Mouse (Mus musculus) liver, embryonic 15.5 days (tissue): ENCODE results near the gene Cyp11a1. TPM values are rescaled to one million over a fixed set of nuclear protein-coding genes. Genes with fewer than 3 reads are reported as not detected.

Experiments
- ATAC-seq: fragments of 200-750 bp; cut with Nextera tagmentation; 2 replicates; pipeline ENCODE4 v1.8.0; 2017; ENCODE audit warnings: moderate number of reproducible peaks, mild to moderate bottlenecking, moderate library complexity; ENCODE audit not compliant: insufficient read depth
- H3K27ac ChIP-seq: fragments of 300-500 bp; sonication (generic); replicated peaks from 2 replicates; pipeline ENCODE4 v1.5.1; 2015; ENCODE audit warnings: mild to moderate bottlenecking, inconsistent platforms
- H3K27me3 ChIP-seq: fragments of 300-500 bp; sonication (generic); 2 replicates; pipeline ENCODE4 v1.6.1; 2015; ENCODE audit warnings: mild to moderate bottlenecking, inconsistent platforms
- H3K36me3 ChIP-seq: fragments of 300-500 bp; sonication (generic); replicated peaks from 2 replicates; pipeline ENCODE4 v1.6.1; 2015; ENCODE audit warnings: moderate library complexity, mild to moderate bottlenecking, inconsistent platforms
- H3K4me1 ChIP-seq: fragments of 300-500 bp; sonication (generic); replicated peaks from 2 replicates; pipeline ENCODE4 v1.6.1; 2015; ENCODE audit warnings: inconsistent platforms
- H3K4me2 ChIP-seq: fragments of 300-500 bp; sonication (generic); 2 replicates; pipeline ENCODE4 v1.6.1; 2015; ENCODE audit warnings: moderate library complexity, mild to moderate bottlenecking, inconsistent platforms
- H3K4me3 ChIP-seq: fragments of 300-500 bp; sonication (generic); replicated peaks from 2 replicates; pipeline ENCODE4 v1.5.1; 2015; ENCODE audit warnings: mild to moderate bottlenecking, inconsistent platforms
- H3K9ac ChIP-seq: fragments of 300-500 bp; sonication (generic); 2 replicates; pipeline ENCODE4 v1.6.1; 2015; ENCODE audit warnings: moderate library complexity, mild to moderate bottlenecking, inconsistent platforms
- H3K9me3 ChIP-seq: fragments of 300-500 bp; sonication (generic); replicated peaks from 2 replicates; pipeline ENCODE4 v1.6.1; 2016; ENCODE audit warnings: inconsistent platforms
- WGBS: fragments of 180-500 bp; shearing (Covaris S2); methylation state at CpG from one replicate; pipeline ENCODE4 v1.1.7; 2015; ENCODE audit warnings: mixed read lengths; ENCODE audit not compliant: insufficient replicate concordance; 5-methylcytosine and 5-hydroxymethylcytosine counted together
- polyA plus RNA-seq: library from polyadenylated mRNA; unstranded; fragments of >200 nt; fragmentation: Nextera tagmentation; extraction: Ambion mirVana; gene quantifications from 2 replicates; pipeline ENCODE4 v1.2.1, GENCODE M21; 2015

Gene Cyp11a1
- polyA plus RNA-seq, 1 experiment from 2014 or later, result 1.3 TPM

DNA sequence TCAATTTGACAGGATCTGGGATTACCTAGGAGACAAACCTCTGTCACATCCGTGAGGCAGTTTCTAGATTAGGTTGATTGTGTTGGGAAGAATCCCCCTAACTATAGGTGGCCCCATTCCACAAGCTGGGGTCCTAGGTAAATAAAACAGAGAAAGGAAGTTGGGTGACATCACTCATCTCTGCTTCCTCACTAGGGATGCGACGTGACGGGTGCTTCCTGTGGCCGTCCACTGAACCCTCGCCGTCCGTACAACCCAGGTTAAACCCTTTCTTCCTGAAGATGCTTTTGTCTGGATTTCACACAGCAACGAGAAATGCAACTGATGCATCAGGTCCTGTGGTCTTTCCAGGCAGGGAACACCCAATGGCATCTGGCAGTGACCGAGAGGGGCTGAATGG lies 40.9 kb downstream of the Cyp11a1 start:
- H3K27ac ChIP-seq, result no peak overlapping the region
- no peak overlapping the region for H3K4me3 ChIP-seq
- ATAC-seq, result no peak
- no peak overlapping the region for H3K9ac ChIP-seq
- H3K36me3 ChIP-seq, result no peaks in the 10 kb centered on the region
- peaks cover 18% of the 10 kb centered on the region for H3K27me3 ChIP-seq
- WGBS, result 25% methylated on average over 10 of the region's 10 CpGs
- H3K4me2 ChIP-seq, result no peak overlapping the region
- H3K9me3 ChIP-seq, result no peaks in the 10 kb centered on the region
- no peaks in the 10 kb centered on the region for H3K4me1 ChIP-seq

DNA sequence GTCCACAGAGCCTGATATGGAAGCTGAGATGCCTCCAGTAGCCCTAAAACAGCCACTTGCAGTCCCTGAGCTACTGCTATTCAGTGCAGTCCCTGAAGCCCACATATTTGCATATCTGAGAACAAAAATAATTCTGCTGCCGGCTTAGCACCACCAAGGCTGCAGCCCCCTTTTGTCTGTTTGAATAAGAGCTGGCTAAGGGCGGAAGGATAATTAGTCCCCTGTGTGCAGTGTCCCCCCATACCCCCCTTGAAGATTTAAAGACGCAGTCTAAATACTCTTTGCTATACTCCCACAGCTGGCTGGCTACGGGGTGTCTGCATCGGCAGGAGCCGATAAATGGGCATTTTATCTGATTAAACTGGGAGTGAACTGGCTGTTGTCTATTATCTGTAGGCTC lies 42.4 kb downstream of the Cyp11a1 start:
- Histone ChIP-seq H3K4me2 (no peak overlapping the region), H3K27me3 (peaks cover 18% of the 10 kb centered on the region), H3K9ac (no peak overlapping the region), H3K27ac (no peak overlapping the region), H3K4me1 (no peaks in the 10 kb centered on the region), H3K36me3 (no peaks in the 10 kb centered on the region), H3K9me3 (no peaks in the 10 kb centered on the region), H3K4me3 (no peak overlapping the region)
- 33% methylated on average over 6 of the region's 6 CpGs for WGBS
- no peak for ATAC-seq

DNA sequence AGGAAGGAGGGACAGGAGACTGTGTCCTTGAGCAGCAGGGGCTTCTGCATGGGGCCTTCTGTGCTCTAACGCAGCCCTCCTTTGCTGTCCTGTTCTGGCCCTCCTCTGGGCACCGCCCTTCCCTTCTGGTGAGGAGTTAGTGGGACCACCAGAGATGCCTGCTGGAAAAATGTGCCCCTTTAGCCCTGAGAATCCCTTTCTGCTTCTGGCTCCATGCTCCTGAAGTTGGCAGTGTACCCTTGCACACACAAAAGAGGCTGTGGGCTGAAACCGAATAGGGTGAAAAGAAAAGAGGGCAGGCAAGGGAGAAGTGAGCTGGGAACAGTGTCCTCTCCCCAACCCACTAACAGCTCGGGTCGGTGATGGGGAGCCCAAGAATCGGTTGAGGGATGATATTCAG lies 43.0 kb downstream of the Cyp11a1 start:
- Histone ChIP-seq H3K36me3 (no peaks in the 10 kb centered on the region), H3K27me3 (peaks cover 18% of the 10 kb centered on the region), H3K4me3 (no peak overlapping the region), H3K4me2 (no peak overlapping the region), H3K27ac (no peak overlapping the region), H3K4me1 (no peaks in the 10 kb centered on the region), H3K9me3 (no peaks in the 10 kb centered on the region), H3K9ac (no peak overlapping the region)
- ATAC-seq, result no peak
- WGBS, result 45% methylated on average over 6 of the region's 6 CpGs

DNA sequence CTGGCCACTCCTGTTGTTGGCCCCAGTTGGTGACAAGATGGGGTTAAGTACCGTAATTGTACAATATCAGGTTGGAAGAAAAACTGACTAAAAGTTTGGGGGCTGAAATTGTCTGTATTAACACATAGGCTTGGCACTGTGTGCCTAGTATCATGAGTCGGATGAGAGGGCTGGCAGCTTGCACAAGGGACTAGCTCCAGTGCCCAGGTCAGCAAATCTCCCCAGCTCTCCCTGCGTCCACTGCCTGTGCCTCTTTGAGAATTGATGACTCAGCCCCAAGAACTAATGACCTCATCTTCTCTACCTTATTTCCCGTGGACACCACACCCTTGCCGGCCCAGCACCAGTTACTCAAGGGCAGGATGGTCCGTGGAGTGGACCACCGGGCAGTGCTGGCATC lies 43.6 kb downstream of the Cyp11a1 start:
- ATAC-seq, result no peak
- H3K9me3 ChIP-seq, result no peaks in the 10 kb centered on the region
- WGBS, result 54% methylated on average over 7 of the region's 7 CpGs
- no peak overlapping the region for H3K4me3 ChIP-seq
- H3K27me3 ChIP-seq, result peaks cover 18% of the 10 kb centered on the region
- H3K27ac ChIP-seq, result no peak overlapping the region
- H3K36me3 ChIP-seq, result no peaks in the 10 kb centered on the region
- no peak overlapping the region for H3K4me2 ChIP-seq
- no peak overlapping the region for H3K9ac ChIP-seq
- no peaks in the 10 kb centered on the region for H3K4me1 ChIP-seq

DNA sequence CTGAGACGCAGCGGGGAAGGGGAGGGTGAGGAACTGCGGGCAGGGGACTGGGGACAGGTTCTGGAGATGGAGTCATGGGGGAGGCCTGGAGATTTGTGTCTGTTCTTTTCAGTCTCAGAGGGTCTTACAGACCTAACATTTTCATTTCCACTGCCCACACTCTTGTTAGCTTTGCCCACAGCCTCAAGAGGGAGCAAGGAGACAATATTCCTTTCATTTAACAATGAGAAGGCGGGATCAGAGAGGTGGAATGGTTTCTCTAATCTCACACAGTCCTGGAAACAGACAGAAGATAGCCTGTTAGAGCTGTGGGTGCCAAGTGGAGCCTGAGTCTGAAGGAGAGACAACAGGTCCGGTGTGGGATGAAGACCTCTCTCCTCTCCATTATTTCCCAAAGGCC lies 45.7 kb downstream of the Cyp11a1 start:
- Histone ChIP-seq H3K36me3 (no peaks in the 10 kb centered on the region), H3K9me3 (no peaks in the 10 kb centered on the region), H3K4me2 (no peak overlapping the region), H3K27ac (no peak overlapping the region), H3K4me3 (no peak overlapping the region), H3K4me1 (no peaks in the 10 kb centered on the region), H3K9ac (no peak overlapping the region), H3K27me3 (peaks cover 14% of the 10 kb centered on the region)
- no peak for ATAC-seq
- WGBS, result 23% methylated on average over 5 of the region's 5 CpGs

DNA sequence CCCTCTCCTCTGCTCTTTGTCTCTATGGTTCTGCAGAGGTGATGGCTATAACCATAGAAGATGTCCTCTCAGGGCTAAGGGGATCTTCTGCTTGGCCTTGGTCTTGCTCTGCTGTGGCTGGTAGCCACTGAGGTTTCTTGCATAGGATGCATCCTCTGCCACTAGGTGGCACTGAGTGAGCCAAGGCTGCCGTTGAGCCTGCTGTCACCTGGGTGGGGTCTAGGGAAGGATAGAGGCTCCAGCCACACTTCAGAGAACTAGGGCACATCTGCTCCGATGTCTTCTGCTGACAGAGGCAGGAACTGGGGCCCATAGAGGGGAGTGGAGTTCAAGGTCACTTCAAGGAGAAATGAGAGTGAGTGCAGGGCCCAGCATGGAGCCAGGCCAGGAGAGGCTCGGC lies 46.9 kb downstream of the Cyp11a1 start:
- no peaks in the 10 kb centered on the region for H3K4me1 ChIP-seq
- no peak overlapping the region for H3K4me2 ChIP-seq
- H3K27me3 ChIP-seq, result peaks cover 8% of the 10 kb centered on the region
- no peak overlapping the region for H3K9ac ChIP-seq
- WGBS, result 22% methylated on average over 3 of the region's 3 CpGs
- no peak overlapping the region for H3K27ac ChIP-seq
- no peaks in the 10 kb centered on the region for H3K36me3 ChIP-seq
- no peak overlapping the region for H3K4me3 ChIP-seq
- no peak for ATAC-seq
- no peaks in the 10 kb centered on the region for H3K9me3 ChIP-seq

DNA sequence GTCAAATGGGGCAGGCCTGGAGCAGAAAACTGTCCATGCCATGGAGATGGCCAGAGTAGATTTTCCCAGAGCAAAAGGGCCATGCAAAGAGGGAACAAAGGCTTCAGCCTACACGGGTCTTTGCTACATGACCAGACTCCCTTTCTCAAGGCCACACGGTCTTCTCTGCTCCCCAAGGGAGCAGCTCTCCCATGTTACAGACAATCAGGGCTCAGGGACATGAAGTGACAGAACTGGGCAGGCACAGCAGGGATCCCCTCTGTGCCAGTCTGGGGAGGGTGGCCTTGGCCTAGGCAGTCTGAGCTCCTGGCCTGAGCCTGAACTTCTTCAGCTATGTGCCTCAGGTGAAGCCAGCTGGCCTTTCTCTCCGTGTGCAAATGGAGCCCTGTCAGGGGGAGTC lies 47.3 kb downstream of the Cyp11a1 start:
- H3K9me3 ChIP-seq, result no peaks in the 10 kb centered on the region
- 36% methylated on average over 3 of the region's 3 CpGs for WGBS

DNA sequence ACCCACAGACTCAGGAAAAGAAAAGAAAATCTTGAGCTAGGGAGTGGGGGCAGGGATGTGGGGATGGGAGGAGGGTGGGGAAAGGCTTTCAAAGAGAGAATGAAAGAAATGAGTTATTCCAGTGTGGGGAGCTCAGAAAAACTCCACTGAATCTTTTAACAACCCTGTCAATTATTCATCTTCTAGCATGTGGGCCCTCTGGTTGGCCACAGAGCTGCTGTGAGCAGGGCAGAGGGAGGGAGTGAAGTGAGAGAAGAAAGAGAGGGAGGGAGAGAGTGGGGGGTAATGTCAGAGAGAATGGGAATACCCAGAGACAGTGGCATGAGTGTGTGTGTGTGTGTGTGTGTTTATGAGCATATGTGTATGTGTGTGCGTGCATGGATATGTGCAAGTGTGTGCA lies 47.8 kb downstream of the Cyp11a1 start:
- WGBS, result 70% methylated on average over 1 of the region's 1 CpGs
- Histone ChIP-seq H3K4me1 (no peaks in the 10 kb centered on the region), H3K27me3 (peaks cover 11% of the 10 kb centered on the region), H3K4me3 (no peak overlapping the region), H3K9me3 (no peaks in the 10 kb centered on the region), H3K27ac (no peak overlapping the region), H3K36me3 (no peaks in the 10 kb centered on the region), H3K4me2 (no peak overlapping the region), H3K9ac (no peak overlapping the region)
- no peak for ATAC-seq

More for the DNA sequence above, 47.3 kb downstream of the Cyp11a1 start:
- ATAC-seq, result no peak
- H3K4me2 ChIP-seq, result no peak overlapping the region
- H3K36me3 ChIP-seq, result no peaks in the 10 kb centered on the region
- H3K27me3 ChIP-seq, result peaks cover 11% of the 10 kb centered on the region
- no peak overlapping the region for H3K27ac ChIP-seq
- no peaks in the 10 kb centered on the region for H3K4me1 ChIP-seq
- H3K9ac ChIP-seq, result no peak overlapping the region
- no peak overlapping the region for H3K4me3 ChIP-seq

DNA sequence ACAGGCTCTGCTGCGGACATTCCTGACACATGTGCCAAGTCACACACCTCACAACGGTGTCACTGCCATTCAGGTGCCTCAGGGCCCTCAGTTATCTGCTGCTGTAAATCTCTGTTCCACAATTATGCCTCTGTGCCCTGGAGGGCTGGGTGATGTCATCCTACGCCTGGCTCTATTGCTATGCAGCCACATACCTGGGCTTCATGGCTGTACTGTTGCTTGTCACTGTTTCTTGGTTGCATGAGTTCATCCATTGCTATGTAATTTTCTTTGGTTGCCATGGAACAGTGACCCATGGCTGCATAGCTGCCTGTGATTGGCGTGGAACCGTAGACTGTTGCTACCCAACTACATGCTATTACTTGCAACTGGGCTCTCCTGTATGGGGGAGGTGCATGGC lies 49.5 kb downstream of the Cyp11a1 start:
- ATAC-seq, result no peak
- Histone ChIP-seq H3K9me3 (no peaks in the 10 kb centered on the region), H3K9ac (no peak overlapping the region), H3K4me1 (no peaks in the 10 kb centered on the region), H3K4me3 (no peak overlapping the region), H3K27me3 (peaks cover 10% of the 10 kb centered on the region), H3K36me3 (no peaks in the 10 kb centered on the region), H3K27ac (no peak overlapping the region), H3K4me2 (no peak overlapping the region)
- WGBS, result 45% methylated on average over 5 of the region's 5 CpGs

DNA sequence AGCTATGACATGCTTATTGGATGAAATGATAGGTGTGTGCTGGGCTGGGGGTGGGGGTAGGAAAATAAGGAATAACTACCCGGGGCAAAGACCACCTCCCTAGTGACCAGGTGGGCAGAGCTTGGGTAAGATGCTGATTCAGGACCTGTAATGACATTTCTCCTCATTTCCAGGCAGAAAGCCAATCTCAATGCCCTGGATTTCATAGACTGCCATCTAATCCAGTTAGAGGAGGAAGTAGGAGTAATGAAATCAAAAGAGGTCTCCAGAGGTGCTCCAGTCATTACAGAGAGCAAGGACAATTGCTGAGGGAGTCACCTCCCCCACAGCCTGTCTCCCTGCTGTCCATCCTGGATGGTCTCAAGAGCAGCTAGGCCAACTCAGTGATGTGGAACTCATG lies 53.7 kb downstream of the Cyp11a1 start:
- WGBS, result 30% methylated on average over 1 of the region's 1 CpGs
- peaks cover 22% of the 10 kb centered on the region for H3K27me3 ChIP-seq
- no peak overlapping the region for H3K4me2 ChIP-seq
- no peaks in the 10 kb centered on the region for H3K9me3 ChIP-seq
- H3K36me3 ChIP-seq, result no peaks in the 10 kb centered on the region
- no peak overlapping the region for H3K27ac ChIP-seq
- no peaks in the 10 kb centered on the region for H3K4me1 ChIP-seq
- H3K9ac ChIP-seq, result no peak overlapping the region
- H3K4me3 ChIP-seq, result no peak overlapping the region
- ATAC-seq, result no peak

DNA sequence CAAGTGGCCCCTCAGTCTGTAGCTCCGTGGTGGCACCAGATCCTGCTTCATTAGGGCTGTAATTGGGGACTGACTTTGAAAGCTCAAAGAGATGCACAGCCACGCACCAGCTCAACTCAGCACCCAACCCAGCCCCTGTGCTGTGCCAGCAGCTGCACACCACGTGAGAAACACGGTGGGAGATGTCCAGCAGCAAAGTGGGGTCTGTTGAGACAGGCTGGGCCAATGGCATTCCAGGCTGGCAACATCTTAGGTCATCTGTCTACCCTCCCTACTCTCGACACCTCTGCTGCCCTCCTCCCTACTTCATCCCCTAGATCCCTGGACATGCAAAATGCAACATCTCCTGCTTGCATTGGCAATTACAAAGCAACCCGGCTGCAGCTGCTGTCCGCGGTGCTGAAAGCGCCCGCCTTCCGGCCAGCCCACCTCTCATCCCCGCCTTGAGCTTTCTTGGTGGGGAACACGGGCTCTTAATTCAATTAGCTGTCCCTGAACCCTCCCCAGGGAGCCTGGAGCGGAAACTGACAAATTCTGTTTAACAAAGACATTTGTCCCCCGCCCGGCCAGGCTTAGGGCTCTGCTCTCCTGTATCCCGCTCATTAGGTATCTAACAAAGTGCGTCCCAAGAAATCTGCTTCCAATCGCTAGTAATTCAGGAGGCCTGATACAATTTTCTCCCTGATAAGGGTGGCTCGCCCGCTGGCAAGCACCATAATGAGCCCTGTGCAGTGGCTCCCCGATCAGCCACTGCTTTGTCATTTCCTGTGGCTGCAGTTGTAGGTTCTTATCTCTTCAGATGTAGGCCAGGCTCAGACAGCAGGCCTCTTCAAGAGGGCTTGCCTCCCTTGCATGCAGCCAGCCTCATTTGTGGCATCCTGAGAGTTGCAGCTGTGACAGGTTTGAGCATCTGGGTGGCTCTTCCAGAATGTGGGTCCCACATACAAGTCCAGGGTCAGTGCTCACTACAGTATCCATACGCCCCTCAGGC lies 54.8 kb downstream of the Cyp11a1 start:
- WGBS, result 7% methylated on average over 23 of the region's 23 CpGs
- Histone ChIP-seq H3K36me3 (no peaks in the 10 kb centered on the region), H3K9me3 (no peaks in the 10 kb centered on the region), H3K9ac (no peak overlapping the region), H3K4me1 (no peaks in the 10 kb centered on the region), H3K27me3 (peaks cover 22% of the 10 kb centered on the region), H3K4me3 (no peak overlapping the region), H3K4me2 (no peak overlapping the region), H3K27ac (no peak overlapping the region)
- no peak for ATAC-seq

DNA sequence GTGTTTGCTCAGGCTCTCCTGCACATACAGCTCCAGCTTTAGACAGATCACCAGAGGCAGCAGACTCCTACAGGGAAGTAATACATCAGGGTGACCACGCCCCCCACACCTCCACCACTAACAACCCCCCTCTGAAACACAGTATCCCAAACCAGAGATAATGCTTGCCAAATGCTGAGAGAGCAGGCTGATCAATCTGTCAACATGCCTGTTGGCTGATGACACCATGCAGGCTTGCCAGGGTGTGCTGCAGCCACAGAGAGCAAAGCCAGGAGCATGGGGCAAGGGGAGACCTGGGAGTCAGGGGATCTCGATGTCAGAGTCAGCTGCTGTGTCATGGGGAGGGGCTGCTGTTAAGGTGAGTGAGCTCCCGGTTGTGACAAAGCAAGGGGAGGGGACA lies 57.3 kb downstream of the Cyp11a1 start, which contains the start of gene Stra6:
Gene Stra6, plus strand, starts transcription at position 258 of the 400 bp plus-strand sequence.
- WGBS, result 11% methylated on average over 3 of the region's 3 CpGs
- no peak within 1 kb of the TSS for H3K4me3 ChIP-seq
- ATAC-seq, result no peak

More for the DNA sequence above, 57.3 kb downstream of the Cyp11a1 start, which contains the start of gene Stra6:
- Histone ChIP-seq H3K27me3 (peaks cover 20% of the 10 kb centered on the region), H3K36me3 (no peaks in the 10 kb centered on the region), H3K9me3 (no peaks in the 10 kb centered on the region), H3K4me2 (no peak within 1 kb of the TSS), H3K9ac (no peak within 1 kb of the TSS), H3K27ac (no peak within 1 kb of the TSS), H3K4me1 (no peaks in the 10 kb centered on the region)
